Mouse (Mus musculus) forebrain, embryonic 11.5 days (tissue): ENCODE results near the gene A630095N17Rik. TPM values are rescaled to one million over a fixed set of nuclear protein-coding genes. Genes with fewer than 3 reads are reported as not detected.

Source experiments
- ATAC-seq: fragments of 200-750 bp; cut with Nextera tagmentation; replicated peaks from 2 replicates; pipeline ENCODE4 v1.8.0; 2017; ENCODE audit warnings: moderate TSS enrichment; ENCODE audit not compliant: low FRiP score
- DNase-seq: peaks from one replicate; pipeline ENCODE4 v3.0.0-alpha.2; 2017; ENCODE audit warnings: low spot score
- H3K27ac ChIP-seq: fragments of 300-500 bp; sonication (generic); 2 replicates; pipeline ENCODE4 v1.5.1; 2014; ENCODE audit warnings: low read depth, low read length
- H3K27me3 ChIP-seq: fragments of 300-500 bp; sonication (generic); 2 replicates; pipeline ENCODE4 v1.6.1; 2014; ENCODE audit warnings: mild to moderate bottlenecking, low read length, mixed read lengths; ENCODE audit not compliant: control insufficient read depth, insufficient read depth
- H3K36me3 ChIP-seq: fragments of 300-500 bp; sonication (generic); 2 replicates; pipeline ENCODE4 v1.6.1; 2014; ENCODE audit warnings: mild to moderate bottlenecking, low read length, moderate library complexity, mixed read lengths; ENCODE audit not compliant: control insufficient read depth, insufficient read depth
- H3K4me1 ChIP-seq: fragments of 300-500 bp; sonication (generic); replicated peaks from 2 replicates; pipeline ENCODE4 v1.6.1; 2014; ENCODE audit warnings: low read length, mixed read lengths; ENCODE audit not compliant: control insufficient read depth, insufficient read depth
- H3K4me2 ChIP-seq: fragments of 300-500 bp; sonication (generic); 2 replicates; pipeline ENCODE4 v1.6.1; 2014; ENCODE audit warnings: low read depth, mild to moderate bottlenecking, low read length, moderate library complexity, mixed read lengths; ENCODE audit not compliant: severe bottlenecking
- H3K4me3 ChIP-seq: fragments of 300-500 bp; sonication (generic); 2 replicates; pipeline ENCODE4 v1.5.1; 2014; ENCODE audit warnings: low read depth, low read length
- H3K9ac ChIP-seq: fragments of 300-500 bp; sonication (generic); 2 replicates; pipeline ENCODE4 v1.6.1; 2014; ENCODE audit warnings: low read length
- H3K9me3 ChIP-seq: fragments of 300-500 bp; sonication (generic); 2 replicates; pipeline ENCODE4 v1.6.1; 2016; ENCODE audit warnings: low read length, mixed read lengths; ENCODE audit not compliant: control insufficient read depth
- WGBS: fragments of 180-500 bp; shearing (Covaris S2); extraction: QIAGEN DNeasy Blood & Tissue Kit; methylation state at CpG from one replicate; pipeline ENCODE4 v1.1.7; 2014; 5-methylcytosine and 5-hydroxymethylcytosine counted together
- polyA plus RNA-seq: library from polyadenylated mRNA; unstranded; fragments of >200 nt; fragmentation: Nextera tagmentation; extraction: Ambion mirVana; gene quantifications from 2 replicates; pipeline ENCODE4 v1.2.1, GENCODE M21; 2014

Gene A630095N17Rik
- polyA plus RNA-seq, 1 experiment from 2014 or later: not detected

DNA sequence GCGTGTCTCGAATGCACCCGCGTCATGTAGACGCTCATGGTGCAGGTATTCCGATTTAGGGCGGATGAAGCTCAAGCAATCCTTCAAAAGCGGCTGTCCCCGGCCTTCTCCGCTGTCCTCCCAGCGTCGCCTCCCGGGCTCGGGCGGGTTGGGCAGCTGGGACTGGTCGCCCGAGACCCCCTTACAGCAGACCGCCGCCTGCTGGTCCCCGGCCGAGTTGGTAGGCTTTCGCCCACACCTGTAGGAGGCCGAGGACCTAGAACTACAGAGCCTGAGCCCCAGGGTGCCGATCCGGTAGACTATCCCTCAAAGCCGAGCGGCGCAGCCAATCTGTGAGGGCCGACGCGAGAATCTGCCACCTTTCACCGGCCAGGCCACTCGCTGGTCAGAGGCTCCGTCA is 12.4 kb downstream of the A630095N17Rik start, which contains the start of gene Tuba4a:
Tuba4a (minus strand) TSS at position 335 of the 400 bp plus-strand sequence.
- under 1% methylated on average over 34 of the region's 34 CpGs for WGBS
- ATAC-seq: peak; percentile 57
- DNase-seq: peak; percentile 67
- H3K27ac ChIP-seq: no peak within 1 kb of the TSS
- H3K9me3 ChIP-seq: no peaks in the 10 kb centered on the region
- peak within 1 kb of the TSS; percentile 94 for H3K4me2 ChIP-seq
- H3K36me3 ChIP-seq: no peaks in the 10 kb centered on the region; the same call in 1 of the 2 replicates
- peak within 1 kb of the TSS; percentile 52 for H3K4me3 ChIP-seq
- H3K9ac ChIP-seq: peak within 1 kb of the TSS; percentile 46
- H3K27me3 ChIP-seq: peaks cover 48% of the 10 kb centered on the region
- peaks cover 12% of the 10 kb centered on the region for H3K4me1 ChIP-seq

DNA sequence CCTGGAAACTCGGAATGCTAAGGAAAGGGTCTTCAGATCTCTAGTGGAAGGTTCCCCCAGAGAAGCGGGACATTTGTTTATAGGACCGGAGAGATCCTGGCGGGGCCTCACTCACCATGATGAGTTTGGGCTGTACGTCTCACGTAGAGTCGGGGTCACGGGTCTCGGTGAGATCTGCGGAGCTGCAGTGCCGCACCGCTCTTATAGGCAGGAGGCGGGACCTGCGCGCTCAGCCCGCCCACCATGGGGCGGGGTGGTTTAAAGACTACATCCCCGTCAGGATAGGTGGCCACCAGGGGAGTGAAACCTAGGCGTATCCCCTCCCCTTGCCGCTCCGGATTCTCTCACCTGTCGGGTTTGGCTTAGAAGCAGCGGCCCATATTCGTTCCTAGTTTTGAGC is 12.8 kb downstream of the A630095N17Rik start:
- H3K9ac ChIP-seq: peak overlapping the region; percentile 46
- peak overlapping the region; percentile 52 for H3K4me3 ChIP-seq
- H3K27me3 ChIP-seq: peaks cover 48% of the 10 kb centered on the region
- WGBS: 0% methylated on average over 24 of the region's 24 CpGs
- peak overlapping the region; percentile 94 for H3K4me2 ChIP-seq
- ATAC-seq (peak; percentile 79), DNase-seq (peak; percentile 82)
- H3K27ac ChIP-seq: no peak overlapping the region
- H3K9me3 ChIP-seq: no peaks in the 10 kb centered on the region
- peaks cover 12% of the 10 kb centered on the region for H3K4me1 ChIP-seq
- no peaks in the 10 kb centered on the region; the same call in 1 of the 2 replicates for H3K36me3 ChIP-seq

DNA sequence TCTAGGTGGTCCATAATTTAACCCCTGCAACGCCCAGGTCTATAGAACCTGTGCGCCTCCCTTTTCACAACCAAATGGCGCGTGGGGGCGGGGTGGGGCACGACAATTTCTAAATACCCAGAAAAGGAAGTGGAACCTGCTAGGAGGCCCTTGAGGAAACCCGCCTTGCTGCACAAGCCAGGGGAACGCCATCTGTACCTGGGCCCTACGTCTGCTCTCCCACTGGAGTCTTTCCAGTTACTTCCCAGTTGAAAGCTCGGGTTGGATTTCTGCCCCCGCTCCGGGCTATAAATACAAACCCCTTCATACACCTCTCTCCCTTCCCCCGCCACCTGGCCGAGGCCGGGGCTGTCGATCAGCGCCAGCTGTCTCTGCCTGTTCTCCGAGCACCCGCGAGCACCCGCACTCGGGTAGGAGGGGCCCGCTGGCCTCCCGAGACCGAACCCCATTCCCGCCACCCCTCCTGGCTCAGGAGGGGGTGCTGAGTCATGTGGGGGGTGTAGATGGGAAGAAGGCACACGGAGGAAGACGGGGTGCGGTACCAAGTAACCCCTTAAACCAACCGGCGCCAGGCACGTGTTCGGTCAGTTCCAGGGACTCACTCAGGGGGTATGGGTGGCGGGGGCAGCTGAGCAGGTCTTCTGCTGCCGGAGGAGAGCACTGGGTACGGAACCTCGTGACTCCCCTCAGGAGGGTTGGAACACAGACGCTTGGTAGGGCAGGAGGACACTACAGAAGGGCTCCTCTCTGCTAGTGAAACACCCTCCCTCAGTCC is 13.5 kb downstream of the A630095N17Rik start:
- Histone ChIP-seq H3K27ac (no peak overlapping the region), H3K36me3 (no peaks in the 10 kb centered on the region; the same call in 1 of the 2 replicates), H3K9me3 (no peaks in the 10 kb centered on the region), H3K27me3 (peaks cover 48% of the 10 kb centered on the region), H3K4me1 (peaks cover 12% of the 10 kb centered on the region), H3K4me2 (peak overlapping the region; percentile 94), H3K9ac (peak overlapping the region; percentile 17; the same call in 1 of the 2 replicates), H3K4me3 (peak overlapping the region; percentile 52)
- WGBS: 3% methylated on average over 38 of the region's 38 CpGs
- peak; percentile 59 for DNase-seq
- 0 out of 2 replicates have a peak, but pooled peaks have one; percentile 13 for ATAC-seq

DNA sequence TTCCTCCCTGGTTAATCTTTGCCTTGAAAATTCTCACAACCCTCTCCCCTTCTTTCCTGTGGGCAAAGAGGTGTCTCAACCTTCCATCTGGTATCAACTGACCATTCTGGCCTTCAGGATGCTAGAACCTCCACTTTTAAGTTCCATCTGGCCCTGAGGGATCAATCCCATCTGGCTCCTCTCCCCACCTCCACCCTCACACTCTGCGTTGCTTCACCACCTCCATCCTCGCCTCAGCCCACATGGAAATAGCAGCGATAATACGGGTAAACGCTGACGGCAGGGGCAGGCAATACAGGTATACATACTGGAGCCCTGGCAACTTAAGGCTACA is 14.0 kb downstream of the A630095N17Rik start:
- no peaks in the 10 kb centered on the region; the same call in 1 of the 2 replicates for H3K36me3 ChIP-seq
- peaks cover 12% of the 10 kb centered on the region for H3K4me1 ChIP-seq
- no peak overlapping the region for H3K4me2 ChIP-seq
- no peaks in the 10 kb centered on the region for H3K9me3 ChIP-seq
- no peak for ATAC-seq
- H3K27me3 ChIP-seq: peaks cover 48% of the 10 kb centered on the region
- WGBS: 4% methylated on average over 6 of the region's 6 CpGs
- peak overlapping the region; percentile 52; the same call in 1 of the 2 replicates for H3K4me3 ChIP-seq
- no peak overlapping the region for H3K9ac ChIP-seq
- DNase-seq: no peak
- H3K27ac ChIP-seq: no peak overlapping the region

DNA sequence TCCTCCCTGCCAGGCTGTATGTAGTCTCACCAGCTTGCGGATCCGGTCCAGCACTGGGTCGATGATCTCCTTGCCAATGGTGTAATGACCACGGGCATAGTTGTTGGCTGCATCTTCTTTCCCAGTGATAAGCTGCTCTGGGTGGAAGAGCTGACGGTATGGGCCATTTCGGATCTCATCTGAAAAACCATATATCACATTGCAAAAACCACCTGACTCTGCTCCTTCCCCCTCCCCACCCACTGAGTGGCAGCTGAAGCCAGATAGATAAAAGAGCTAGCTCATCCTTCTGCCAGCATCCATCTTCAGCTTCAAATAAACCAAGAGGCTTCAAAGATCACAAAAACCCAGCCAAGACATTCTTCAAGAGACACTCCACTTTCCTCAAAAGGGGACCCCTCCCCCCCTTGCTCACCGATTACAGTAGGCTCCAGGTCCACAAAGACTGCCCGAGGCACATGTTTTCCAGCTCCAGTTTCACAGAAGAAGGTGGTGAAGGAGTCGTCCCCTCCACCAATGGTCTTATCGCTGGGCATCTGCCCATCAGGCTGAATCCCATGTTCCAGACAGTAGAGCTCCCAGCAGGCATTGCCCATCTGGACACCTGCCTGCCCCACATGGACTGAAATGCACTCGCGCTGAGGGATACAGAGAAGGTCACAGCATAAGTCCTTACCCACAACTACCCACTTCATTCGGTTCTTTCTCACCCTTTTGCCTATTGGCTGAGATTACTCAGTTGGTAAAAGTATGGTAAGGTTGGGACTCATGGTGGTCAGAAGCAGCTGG is 14.9 kb downstream of the A630095N17Rik start:
- no peak overlapping the region for H3K9ac ChIP-seq
- ATAC-seq (no peak), DNase-seq (no peak)
- H3K4me3 ChIP-seq: no peak overlapping the region
- no peak overlapping the region for H3K27ac ChIP-seq
- peaks cover 46% of the 10 kb centered on the region for H3K27me3 ChIP-seq
- peaks cover 12% of the 10 kb centered on the region for H3K4me1 ChIP-seq
- no peaks in the 10 kb centered on the region; the same call in 1 of the 2 replicates for H3K36me3 ChIP-seq
- WGBS: 80% methylated on average over 13 of the region's 13 CpGs
- no peaks in the 10 kb centered on the region for H3K9me3 ChIP-seq
- H3K4me2 ChIP-seq: no peak overlapping the region

DNA sequence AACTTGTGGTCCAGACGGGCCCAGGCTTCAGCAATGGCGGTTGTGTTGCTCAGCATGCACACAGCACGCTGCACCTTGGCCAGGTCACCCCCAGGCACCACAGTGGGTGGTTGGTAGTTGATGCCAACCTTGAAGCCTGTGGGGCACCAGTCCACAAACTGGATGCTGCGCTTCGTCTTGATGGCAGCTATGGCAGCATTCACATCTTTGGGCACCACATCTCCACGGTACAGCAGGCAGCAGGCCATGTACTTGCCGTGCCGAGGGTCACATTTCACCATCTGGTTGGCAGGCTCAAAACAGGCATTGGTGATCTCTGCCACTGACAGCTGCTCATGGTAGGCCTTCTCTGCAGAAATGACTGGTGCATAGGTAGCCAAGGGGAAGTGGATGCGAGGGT is 16.1 kb downstream of the A630095N17Rik start:
- Histone ChIP-seq H3K9ac (no peak overlapping the region), H3K4me1 (peaks cover 18% of the 10 kb centered on the region), H3K27me3 (peaks cover 41% of the 10 kb centered on the region), H3K4me2 (no peak overlapping the region), H3K9me3 (no peaks in the 10 kb centered on the region), H3K36me3 (no peaks in the 10 kb centered on the region; the same call in 1 of the 2 replicates), H3K27ac (no peak overlapping the region), H3K4me3 (no peak overlapping the region)
- WGBS: 94% methylated on average over 9 of the region's 9 CpGs
- DNase-seq: no peak
- ATAC-seq: no peak

DNA sequence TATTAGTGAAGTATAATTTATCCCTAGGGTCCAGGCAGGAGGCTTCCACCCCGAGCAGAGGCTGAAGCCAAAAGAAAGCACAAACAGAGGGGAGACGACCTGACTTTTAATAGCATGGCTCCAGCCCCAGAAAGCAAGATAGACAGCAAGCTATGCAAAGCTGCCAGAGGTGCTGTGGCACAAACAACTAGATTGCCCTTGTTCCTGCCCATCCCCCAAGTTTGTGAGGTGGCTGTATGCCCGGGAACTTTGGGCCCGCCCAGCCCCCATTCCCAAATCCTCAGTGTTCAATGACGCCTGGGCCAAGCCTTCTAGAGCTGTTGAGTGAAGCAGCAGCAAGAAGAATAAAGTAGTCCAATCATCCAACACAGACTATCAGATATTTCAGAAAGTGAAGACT is 17.0 kb downstream of the A630095N17Rik start:
- H3K4me1 ChIP-seq: peaks cover 18% of the 10 kb centered on the region
- ATAC-seq (no peak), DNase-seq (no peak)
- no peak overlapping the region for H3K4me2 ChIP-seq
- no peak overlapping the region for H3K4me3 ChIP-seq
- no peak overlapping the region for H3K27ac ChIP-seq
- no peaks in the 10 kb centered on the region; the same call in 1 of the 2 replicates for H3K36me3 ChIP-seq
- peaks cover 32% of the 10 kb centered on the region for H3K27me3 ChIP-seq
- H3K9ac ChIP-seq: no peak overlapping the region
- WGBS: 80% methylated on average over 5 of the region's 5 CpGs
- no peaks in the 10 kb centered on the region for H3K9me3 ChIP-seq

DNA sequence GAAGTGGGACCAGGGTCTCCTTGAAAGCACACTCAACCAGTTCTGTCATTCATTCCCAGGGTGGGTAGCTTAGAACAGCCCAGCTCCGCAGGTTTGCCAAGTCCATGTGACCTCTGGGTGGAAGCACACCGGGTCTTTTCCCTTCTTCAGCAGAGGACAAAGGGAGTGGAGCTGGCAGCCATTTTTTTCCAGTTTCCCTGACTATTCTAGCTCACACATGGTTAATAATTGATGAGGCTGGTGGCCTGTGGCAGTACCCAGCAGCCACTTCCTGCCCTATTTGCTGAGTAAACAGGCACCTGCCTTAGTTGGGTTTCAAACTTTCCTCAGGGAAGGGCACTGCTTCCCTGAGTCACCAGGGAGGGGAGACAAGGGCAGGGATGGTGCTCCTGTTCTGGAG is 17.5 kb downstream of the A630095N17Rik start:
- H3K27ac ChIP-seq: no peak overlapping the region
- DNase-seq (no peak), ATAC-seq (no peak)
- no peaks in the 10 kb centered on the region for H3K9me3 ChIP-seq
- H3K27me3 ChIP-seq: peaks cover 27% of the 10 kb centered on the region
- H3K36me3 ChIP-seq: no peaks in the 10 kb centered on the region; the same call in 1 of the 2 replicates
- no peak overlapping the region for H3K4me2 ChIP-seq
- no peak overlapping the region for H3K4me3 ChIP-seq
- H3K4me1 ChIP-seq: peaks cover 15% of the 10 kb centered on the region
- H3K9ac ChIP-seq: no peak overlapping the region
- WGBS: 84% methylated on average over 2 of the region's 2 CpGs
